Mouse (Mus musculus) mouse trophoblast stem cell (cell line): Measurements from ENCODE around the gene Klhl40.

Source experiments
- in situ Hi-C, 2 experiments: fragments of 300-500 bp; cut with MseI, MboI; formaldehyde crosslinking; loops; 2 replicates in 1 of 2; 3 replicates in 1 of 2; pipeline ENCODE4 v1.15.1; 2025

Klhl40 gene

GRCm38 (mm10) chr9:121823051-121823450 is 45.6 kb downstream of the Klhl40 start:
- in situ Hi-C loops: no loop called here

DNA sequence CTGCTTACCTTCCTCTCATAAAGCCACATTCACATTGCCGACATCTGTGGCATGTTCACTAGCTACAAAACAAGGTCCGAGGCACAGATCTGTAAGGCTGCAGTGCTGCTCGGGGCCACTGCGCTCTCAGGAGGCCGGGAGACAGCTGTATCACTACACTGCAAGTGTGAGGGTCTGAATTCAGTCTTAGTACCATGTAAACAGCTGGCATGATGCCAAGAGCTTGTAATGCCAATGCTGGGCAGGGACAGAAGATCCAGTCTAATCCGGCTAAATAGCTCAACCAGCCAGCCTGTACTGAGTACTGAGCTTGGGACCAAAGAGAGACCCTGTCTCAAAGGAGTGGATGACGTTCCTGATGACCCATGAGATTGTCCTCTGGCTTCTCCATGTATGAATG is 46.6 kb downstream of the Klhl40 start:
- in situ Hi-C loops: no loop called here

DNA sequence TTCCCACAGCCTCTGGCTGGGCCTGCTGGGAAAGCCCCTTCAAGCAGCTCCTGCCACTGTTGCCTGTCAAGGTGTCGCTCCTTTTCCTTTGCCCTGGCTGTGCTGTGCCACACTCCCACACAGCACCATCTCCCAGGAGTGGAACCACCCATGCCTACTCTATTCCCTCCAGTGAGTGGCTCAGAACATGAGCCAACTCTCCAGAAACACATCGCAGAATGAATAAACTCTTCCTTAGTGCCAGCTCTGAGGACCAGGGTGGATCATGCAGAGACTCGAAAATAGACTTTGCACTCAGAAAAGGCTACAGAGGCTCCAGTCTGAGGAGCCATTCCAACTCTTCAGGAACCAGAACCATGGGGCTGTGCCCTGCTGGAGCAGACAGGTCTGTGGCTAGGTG is 48.9 kb downstream of the Klhl40 start:
- in situ Hi-C loops: loop anchor here in 1 of 2 experiments (5.0 kb wide), 1 partner anchor 49 kb away; the partner anchor contains the start of gene Klhl40

DNA sequence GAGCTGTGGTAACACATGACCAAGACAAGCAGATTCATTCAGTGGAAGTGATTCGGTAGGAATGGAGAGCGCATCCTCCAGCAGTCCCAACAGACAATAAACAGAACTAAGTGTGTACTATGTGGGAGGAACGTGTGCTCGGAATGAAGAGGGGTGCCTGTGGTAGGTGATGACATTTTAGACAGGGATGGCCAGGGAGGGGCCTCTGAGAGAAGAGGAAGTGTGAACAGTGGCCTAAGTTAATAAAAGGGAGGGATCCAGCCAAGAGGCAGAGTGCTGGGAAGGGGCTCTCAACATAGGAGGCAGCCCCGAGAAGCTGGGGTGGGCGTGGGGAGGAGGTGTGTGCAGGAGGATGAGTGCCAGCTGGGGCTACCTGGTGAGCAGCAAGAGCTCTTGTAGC is 50.9 kb downstream of the Klhl40 start:
- in situ Hi-C loops: loop anchor here in 1 of 2 experiments (5.0 kb wide), 1 partner anchor 51 kb away; the partner anchor contains the start of gene Klhl40

GRCm38 (mm10) chr9:121829270-121829992 is 52.0 kb downstream of the Klhl40 start:
- in situ Hi-C loops: loop anchor here in 1 of 2 experiments (5.0 kb wide), 1 partner anchor 52 kb away; the partner anchor contains the start of gene Klhl40

DNA sequence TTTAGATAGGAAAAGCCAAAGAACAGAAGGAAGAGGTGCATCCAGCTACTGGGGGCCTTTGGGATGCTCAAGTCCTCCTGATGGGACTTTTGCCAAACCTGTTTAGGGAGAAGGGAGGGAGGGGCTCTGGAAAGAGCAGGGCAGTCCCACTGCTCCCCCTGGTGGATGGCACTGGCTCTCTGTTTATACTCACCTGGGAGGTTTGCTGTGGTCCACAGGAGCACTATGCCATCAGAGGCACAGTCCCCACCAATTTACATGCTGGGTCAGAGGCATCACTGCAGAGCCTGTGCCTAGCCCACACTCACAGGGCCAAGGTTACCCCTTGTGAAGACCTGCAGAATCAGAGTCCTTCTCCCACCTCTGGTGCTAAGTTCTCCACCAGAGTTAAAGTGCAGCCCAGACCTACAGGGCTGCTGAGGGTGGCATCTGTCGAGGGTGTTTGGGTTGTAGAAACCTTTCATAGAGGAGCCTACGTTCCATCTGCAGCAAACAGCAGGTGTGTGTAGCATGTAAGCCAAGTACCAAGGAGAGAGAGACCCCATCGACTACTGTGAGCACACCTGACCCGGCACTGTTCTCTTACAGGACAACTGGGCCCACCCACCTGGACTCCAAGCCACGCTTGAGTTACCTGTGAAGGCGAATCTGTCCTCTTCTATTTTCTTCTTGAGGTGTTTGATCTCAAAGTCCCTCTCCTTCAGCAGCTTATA is 53.0 kb downstream of the Klhl40 start:
- in situ Hi-C loops: no loop called here

DNA sequence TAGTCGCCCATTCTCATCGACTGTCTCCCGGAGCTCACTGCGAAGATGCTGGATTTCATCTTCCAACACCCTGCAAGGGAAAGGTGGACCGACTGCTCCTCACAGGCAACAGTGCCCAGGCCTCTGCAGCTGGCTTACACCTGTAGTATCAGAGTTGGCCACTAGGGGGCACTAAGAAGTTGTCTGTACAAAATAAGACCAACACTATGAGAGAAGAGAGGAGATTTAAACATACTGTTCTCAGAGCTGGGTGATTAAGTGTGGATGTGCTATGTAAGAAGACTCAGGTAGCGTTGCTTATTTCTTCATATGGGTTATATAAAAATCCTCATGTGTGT is 53.5 kb downstream of the Klhl40 start:
- in situ Hi-C loops: no loop called here
